Mouse (Mus musculus) stomach, postnatal 0 days (tissue): ENCODE data around the gene Josd1. TPM values are rescaled to one million over a fixed set of nuclear protein-coding genes. Genes with fewer than 3 reads are reported as not detected.

Experiments
- ATAC-seq: fragments of 200-750 bp; cut with Nextera tagmentation; 2 replicates; pipeline ENCODE4 v1.8.0; 2017; ENCODE audit not compliant: low FRiP score, low TSS enrichment
- DNase-seq: peaks from one replicate; pipeline ENCODE4 v3.0.0-alpha.2; 2016; ENCODE audit warnings: low spot score
- H3K27ac ChIP-seq: fragments of 300-500 bp; sonication (generic); replicated peaks from 2 replicates; pipeline ENCODE4 v1.5.1; 2014; ENCODE audit warnings: mild to moderate bottlenecking, control low read depth
- H3K27me3 ChIP-seq: fragments of 300-500 bp; sonication (generic); 2 replicates; pipeline ENCODE4 v1.6.1; 2014; ENCODE audit warnings: low read length; ENCODE audit not compliant: control insufficient read depth, insufficient read depth
- H3K36me3 ChIP-seq: fragments of 300-500 bp; sonication (generic); 2 replicates; pipeline ENCODE4 v1.6.1; 2014; ENCODE audit warnings: low read length, mixed read lengths; ENCODE audit not compliant: control insufficient read depth, insufficient read depth
- H3K4me1 ChIP-seq: fragments of 300-500 bp; sonication (generic); replicated peaks from 2 replicates; pipeline ENCODE4 v1.6.1; 2014; ENCODE audit warnings: antibody characterized with exemption; ENCODE audit not compliant: control insufficient read depth, insufficient read depth
- H3K4me2 ChIP-seq: fragments of 300-500 bp; sonication (generic); replicated peaks from 2 replicates; pipeline ENCODE4 v1.6.1; 2014; ENCODE audit warnings: low read depth, mild to moderate bottlenecking, control low read depth, moderate library complexity
- H3K4me3 ChIP-seq: fragments of 300-500 bp; sonication (generic); 2 replicates; pipeline ENCODE4 v1.5.1; 2014; ENCODE audit warnings: low read depth, low read length, control low read depth
- H3K9ac ChIP-seq: fragments of 300-500 bp; sonication (generic); 2 replicates; pipeline ENCODE4 v1.6.1; 2014; ENCODE audit warnings: mild to moderate bottlenecking, low read length, control low read depth, mixed read lengths
- H3K9me3 ChIP-seq: fragments of 300-500 bp; sonication (generic); 2 replicates; pipeline ENCODE4 v1.6.1; 2016; ENCODE audit warnings: low read length; ENCODE audit not compliant: control insufficient read depth
- CTCF ChIP-seq: IDR thresholded peaks from 2 replicates; pipeline ENCODE4 v1.5.1; 2016; ENCODE audit warnings: antibody characterized with exemption, low read depth, mild to moderate bottlenecking, moderate library complexity
- EP300 ChIP-seq: optimal IDR thresholded peaks from 2 replicates; pipeline ENCODE3; 2016; ENCODE audit warnings: antibody characterized with exemption
- WGBS: fragments of 180-500 bp; shearing (Covaris S2); extraction: QIAGEN DNeasy Blood & Tissue Kit; methylation state at CpG from one replicate; pipeline ENCODE4 v1.1.7; 2014; 5-methylcytosine and 5-hydroxymethylcytosine counted together
- polyA plus RNA-seq: library from polyadenylated mRNA; unstranded; fragments of >200 nt; fragmentation: Nextera tagmentation; extraction: Ambion mirVana; gene quantifications from 2 replicates; pipeline ENCODE4 v1.2.1, GENCODE M21; 2015

Gene Josd1
- polyA plus RNA-seq, 1 experiment from 2014 or later: 11.7 TPM

- no peaks in the 10 kb centered on the region for H3K27me3 ChIP-seq
- peak overlapping the region; percentile 88 for H3K9ac ChIP-seq
- 0 out of 2 replicates have a peak overlapping the region, but pooled peaks have one; percentile 53 for H3K27ac ChIP-seq
- ATAC-seq: peak; percentile 43
- no peak for DNase-seq
- peak overlapping the region; percentile 88 for H3K4me2 ChIP-seq
- no peaks in the 10 kb centered on the region for H3K9me3 ChIP-seq
- H3K4me3 ChIP-seq: peak overlapping the region; percentile 81
- WGBS: 0% methylated on average over 36 of the region's 37 CpGs
- H3K36me3 ChIP-seq: peaks cover 26% of the 10 kb centered on the region
- TF ChIP-seq EP300: no peak
- H3K4me1 ChIP-seq: no peaks in the 10 kb centered on the region
These were observed 16.8 kb downstream of the Josd1 start for GRCm38 (mm10) chr15:79670972-79671299.

GRCm38 (mm10) chr15:79670249-79670971 is 17.3 kb downstream of the Josd1 start, which contains the start of gene Tomm22:
Gene Tomm22, plus strand, starts transcription at chr15:79670861.
- ATAC-seq (peak; percentile 94), DNase-seq (peak; percentile 93)
- Histone ChIP-seq H3K27ac (0 out of 2 replicates have a peak within 1 kb of the TSS, but pooled peaks have one; percentile 53), H3K4me1 (no peaks in the 10 kb centered on the region), H3K4me3 (peak within 1 kb of the TSS; percentile 81), H3K27me3 (no peaks in the 10 kb centered on the region), H3K4me2 (peak within 1 kb of the TSS; percentile 88), H3K36me3 (peaks cover 27% of the 10 kb centered on the region), H3K9me3 (no peaks in the 10 kb centered on the region), H3K9ac (peak within 1 kb of the TSS; percentile 88)
- no peak for TF ChIP-seq EP300
- peak; percentile 75 for TF ChIP-seq CTCF
- 16% methylated on average over 32 of the region's 33 CpGs for WGBS

GRCm38 (mm10) chr15:79669195-79669594 is 18.5 kb downstream of the Josd1 start:
- WGBS: 58% methylated on average over 10 of the region's 10 CpGs
- Histone ChIP-seq H3K36me3 (peaks cover 14% of the 10 kb centered on the region), H3K4me3 (no peak overlapping the region), H3K4me2 (no peak overlapping the region), H3K9ac (no peak overlapping the region), H3K27me3 (no peaks in the 10 kb centered on the region), H3K27ac (no peak overlapping the region), H3K9me3 (no peaks in the 10 kb centered on the region), H3K4me1 (no peaks in the 10 kb centered on the region)
- ATAC-seq: no peak
- DNase-seq: peak; percentile 27
- TF ChIP-seq EP300 (no peak), CTCF (peak; percentile 50)

GRCm38 (mm10) chr15:79664666-79665065 is 23.1 kb downstream of the Josd1 start:
- H3K27me3 ChIP-seq: no peaks in the 10 kb centered on the region
- no peak overlapping the region for H3K4me3 ChIP-seq
- no peaks in the 10 kb centered on the region for H3K9me3 ChIP-seq
- 93% methylated on average over 8 of the region's 8 CpGs for WGBS
- H3K4me2 ChIP-seq: no peak overlapping the region
- DNase-seq (no peak), ATAC-seq (no peak)
- H3K9ac ChIP-seq: no peak overlapping the region
- H3K4me1 ChIP-seq: 0 out of 2 replicates have a peak, but pooled peaks cover 2% of the 10 kb centered on the region
- H3K36me3 ChIP-seq: peaks cover 7% of the 10 kb centered on the region; the same call in 1 of the 2 replicates
- H3K27ac ChIP-seq: no peak overlapping the region
- no peak for TF ChIP-seq CTCF
- TF ChIP-seq EP300: no peak

- H3K36me3 ChIP-seq: peaks cover 7% of the 10 kb centered on the region; the same call in 1 of the 2 replicates
- no peak overlapping the region for H3K27ac ChIP-seq
- H3K27me3 ChIP-seq: no peaks in the 10 kb centered on the region
- H3K4me2 ChIP-seq: no peak overlapping the region
- no peak overlapping the region for H3K9ac ChIP-seq
- ATAC-seq: no peak
- TF ChIP-seq EP300 (no peak), CTCF (peak; percentile 64)
- peak; percentile 33 for DNase-seq
- H3K4me1 ChIP-seq: 0 out of 2 replicates have a peak, but pooled peaks cover 2% of the 10 kb centered on the region
- WGBS: 69% methylated on average over 4 of the region's 4 CpGs
- no peaks in the 10 kb centered on the region for H3K9me3 ChIP-seq
- no peak overlapping the region for H3K4me3 ChIP-seq
These were observed 25.9 kb downstream of the Josd1 start for GRCm38 (mm10) chr15:79661852-79662251.
